Mouse (Mus musculus) erythroblast, adult 5-6 weeks (primary cell): ENCODE data around the gene Polr2i. TPM values are rescaled to one million over a fixed set of nuclear protein-coding genes. Genes with fewer than 3 reads are reported as not detected.
"Not testable (repeated sequence)": the region's sequence is repeated elsewhere in the genome, so short reads cannot be mapped to it uniquely, and the experiment has no call there.

Experiments used
- ATAC-seq: replicated peaks from 2 replicates; pipeline ENCODE4 v1.8.0; 2016; ENCODE audit warnings: moderate number of reproducible peaks, mild to moderate bottlenecking, moderate TSS enrichment, inconsistent platforms; ENCODE audit not compliant: poor library complexity, low FRiP score, severe bottlenecking
- total RNA-seq, 2 experiments: library from RNA; stranded (forward) in 1 of 2; stranded (reverse) in 1 of 2; fragments of 150-400 nt in 1 of 2; fragments of 200-764, 138-1000 nt in 1 of 2; gene quantifications; 2 replicates each; pipeline versions ENCODE4 v1.2.3 to v1.2.4; 2015 to 2017; ENCODE audit warnings: low replicate concordance in 2 of 2

The Polr2i gene
- total RNA-seq, 2 experiments from 2014 or later, result 12.6 to 22.1 TPM

GRCm38 (mm10) chr7:30202895-30203690 is 28.7 kb upstream of the Polr2i start:
- no peak for ATAC-seq

GRCm38 (mm10) chr7:30204380-30204779 is 27.4 kb upstream of the Polr2i start:
- no peak for ATAC-seq

GRCm38 (mm10) chr7:30205383-30205782 is 26.4 kb upstream of the Polr2i start:
- peak; percentile 90 for ATAC-seq

- not testable (repeated sequence) for ATAC-seq
Observed at GRCm38 (mm10) chr7:30206364-30206763, 25.4 kb upstream of the Polr2i start.

- no peak for ATAC-seq
Observed at GRCm38 (mm10) chr7:30211025-30211424, 20.7 kb upstream of the Polr2i start.

- no peak for ATAC-seq
Observed at GRCm38 (mm10) chr7:30213881-30214280, 17.9 kb upstream of the Polr2i start.

GRCm38 (mm10) chr7:30215875-30216274 is 15.9 kb upstream of the Polr2i start:
- ATAC-seq, result no peak

GRCm38 (mm10) chr7:30216723-30217151 is 15.0 kb upstream of the Polr2i start:
- ATAC-seq, result peak; percentile 77

GRCm38 (mm10) chr7:30217277-30217676 is 14.5 kb upstream of the Polr2i start:
- no peak for ATAC-seq

GRCm38 (mm10) chr7:30219293-30220007 is 12.3 kb upstream of the Polr2i start:
- ATAC-seq, result no peak

GRCm38 (mm10) chr7:30220008-30220356 is 11.8 kb upstream of the Polr2i start:
- ATAC-seq, result no peak

GRCm38 (mm10) chr7:30221433-30221832 is 10.3 kb upstream of the Polr2i start:
- ATAC-seq, result no peak

GRCm38 (mm10) chr7:30222205-30222604 is 9.5 kb upstream of the Polr2i start:
- peak; percentile 61; the same call in 1 of the 2 replicates for ATAC-seq

- ATAC-seq, result no peak
Observed at GRCm38 (mm10) chr7:30224206-30224605, 7.5 kb upstream of the Polr2i start.

GRCm38 (mm10) chr7:30231328-30231668 is 450 bp upstream of the Polr2i start:
- ATAC-seq, result no peak

GRCm38 (mm10) chr7:30232631-30233148 is 942 bp downstream of the Polr2i start:
- ATAC-seq, result peak; percentile 38

- no peak for ATAC-seq
Observed at GRCm38 (mm10) chr7:30233387-30233786, 1.6 kb downstream of the Polr2i start.

- ATAC-seq, result no peak
Observed at GRCm38 (mm10) chr7:30234276-30234858, 2.6 kb downstream of the Polr2i start.

GRCm38 (mm10) chr7:30235091-30235490 is 3.3 kb downstream of the Polr2i start:
- no peak for ATAC-seq

GRCm38 (mm10) chr7:30235625-30236024 is 3.9 kb downstream of the Polr2i start, which contains the start of gene Ovol3:
TSS of gene Ovol3 (minus strand) at chr7:30235725.
- ATAC-seq, result no peak

GRCm38 (mm10) chr7:30237374-30237773 is 5.6 kb downstream of the Polr2i start:
- ATAC-seq, result not testable (repeated sequence)
